Mouse (Mus musculus) E14TG2a.4 (cell line): ENCODE results near the gene Prrg2.

Experiments used
- H3K27me3 ChIP-seq: 2 replicates; pipeline ENCODE4 v1.6.1; 2014; ENCODE audit warnings: low read length, control low read depth; ENCODE audit not compliant: insufficient read depth
- H3K36me3 ChIP-seq: 2 replicates; pipeline ENCODE4 v1.6.1; 2014; ENCODE audit warnings: low read length, control low read depth; ENCODE audit not compliant: insufficient read depth
- H3K4me1 ChIP-seq: replicated peaks from 2 replicates; pipeline ENCODE4 v1.6.1; 2014; ENCODE audit warnings: low read depth, low read length, control low read depth
- H3K4me3 ChIP-seq: replicated peaks from 2 replicates; pipeline ENCODE4 v1.5.1; 2014; ENCODE audit warnings: mild to moderate bottlenecking, low read length
- H3K9me3 ChIP-seq: 2 replicates; pipeline ENCODE4 v1.6.1; 2014; ENCODE audit warnings: low read length, control low read depth
- CTCF ChIP-seq: conservative IDR thresholded peaks from 2 replicates; pipeline ENCODE4 v1.5.1; 2014; ENCODE audit warnings: low read length
- NANOG ChIP-seq: IDR thresholded peaks from 2 replicates; pipeline ENCODE4 v1.6.1; 2014; ENCODE audit warnings: borderline replicate concordance, low read length, mixed read lengths
- POU5F1 ChIP-seq: IDR thresholded peaks from 2 replicates; pipeline ENCODE4 v1.6.1; 2014; ENCODE audit warnings: low read length, borderline replicate concordance

The Prrg2 gene

GRCm38 (mm10) chr7:45073949-45074348, 11.5 kb upstream of the Prrg2 start:
- peaks cover 86% of the 10 kb centered on the region for H3K4me1 ChIP-seq
- no peaks in the 10 kb centered on the region for H3K9me3 ChIP-seq
- H3K36me3 ChIP-seq = peaks cover 64% of the 10 kb centered on the region
- peak overlapping the region; percentile 41 for H3K4me3 ChIP-seq
- no peak for TF ChIP-seq POU5F1
- TF ChIP-seq NANOG = no peak
- no peak for TF ChIP-seq CTCF
- H3K27me3 ChIP-seq = no peaks in the 10 kb centered on the region

- Histone ChIP-seq H3K36me3 (peaks cover 65% of the 10 kb centered on the region), H3K27me3 (no peaks in the 10 kb centered on the region), H3K4me1 (peaks cover 93% of the 10 kb centered on the region), H3K9me3 (no peaks in the 10 kb centered on the region), H3K4me3 (peak overlapping the region; percentile 41)
- TF ChIP-seq POU5F1 = no peak
- TF ChIP-seq NANOG = no peak
- TF ChIP-seq CTCF = no peak
These were observed 10.8 kb upstream of the Prrg2 start for GRCm38 (mm10) chr7:45073171-45073707.

GRCm38 (mm10) chr7:45072230-45072629, 9.8 kb upstream of the Prrg2 start:
- Histone ChIP-seq H3K27me3 (no peaks in the 10 kb centered on the region), H3K4me1 (peaks cover 95% of the 10 kb centered on the region), H3K9me3 (no peaks in the 10 kb centered on the region), H3K36me3 (peaks cover 55% of the 10 kb centered on the region), H3K4me3 (no peak overlapping the region)
- TF ChIP-seq NANOG (no peak), CTCF (peak; percentile 27)

GRCm38 (mm10) chr7:45069671-45070070, 7.2 kb upstream of the Prrg2 start:
- TF ChIP-seq CTCF (no peak), POU5F1 (no peak), NANOG (no peak)
- no peaks in the 10 kb centered on the region for H3K9me3 ChIP-seq

GRCm38 (mm10) chr7:45068000-45068318, 5.5 kb upstream of the Prrg2 start:
- no peaks in the 10 kb centered on the region for H3K9me3 ChIP-seq
- TF ChIP-seq POU5F1 = no peak
- peak; percentile 74 for TF ChIP-seq CTCF
- no peaks in the 10 kb centered on the region for H3K27me3 ChIP-seq
- no peak overlapping the region for H3K4me3 ChIP-seq
- peaks cover 25% of the 10 kb centered on the region for H3K36me3 ChIP-seq
- H3K4me1 ChIP-seq = peaks cover 92% of the 10 kb centered on the region

More at GRCm38 (mm10) chr7:45069671-45070070, 7.2 kb upstream of the Prrg2 start:
- no peak overlapping the region for H3K4me3 ChIP-seq
- peaks cover 95% of the 10 kb centered on the region for H3K4me1 ChIP-seq
- peaks cover 35% of the 10 kb centered on the region for H3K36me3 ChIP-seq
- H3K27me3 ChIP-seq = no peaks in the 10 kb centered on the region

- H3K27me3 ChIP-seq = no peaks in the 10 kb centered on the region
- H3K4me1 ChIP-seq = peaks cover 86% of the 10 kb centered on the region
- peaks cover 25% of the 10 kb centered on the region for H3K36me3 ChIP-seq
- TF ChIP-seq POU5F1 = no peak
- TF ChIP-seq CTCF = no peak
- no peak for TF ChIP-seq NANOG
- H3K9me3 ChIP-seq = no peaks in the 10 kb centered on the region
- H3K4me3 ChIP-seq = no peak overlapping the region
These were observed 4.9 kb upstream of the Prrg2 start for GRCm38 (mm10) chr7:45067190-45067999.

GRCm38 (mm10) chr7:45061532-45062075, 873 bp downstream of the Prrg2 start:
- Histone ChIP-seq H3K36me3 (peaks cover 12% of the 10 kb centered on the region), H3K4me3 (peak overlapping the region; percentile 95), H3K4me1 (peaks cover 73% of the 10 kb centered on the region), H3K27me3 (no peaks in the 10 kb centered on the region), H3K9me3 (no peaks in the 10 kb centered on the region)
- TF ChIP-seq NANOG (no peak), CTCF (no peak), POU5F1 (no peak)

GRCm38 (mm10) chr7:45060632-45061122, 1.8 kb downstream of the Prrg2 start:
- no peak overlapping the region for H3K4me3 ChIP-seq
- peaks cover 71% of the 10 kb centered on the region for H3K4me1 ChIP-seq
- H3K27me3 ChIP-seq = no peaks in the 10 kb centered on the region
- H3K9me3 ChIP-seq = no peaks in the 10 kb centered on the region
- H3K36me3 ChIP-seq = peaks cover 7% of the 10 kb centered on the region
- TF ChIP-seq CTCF = no peak
- TF ChIP-seq NANOG = no peak
- no peak for TF ChIP-seq POU5F1
